Mouse (Mus musculus): ENCODE data around the gene Fry. TPM values are rescaled to one million over a fixed set of nuclear protein-coding genes. Genes with fewer than 3 reads are reported as not detected.
"Not testable (repeated sequence)": the region's sequence is repeated elsewhere in the genome, so short reads cannot be mapped to it uniquely, and the experiment has no call there.

The Fry gene
- total RNA-seq, 2 experiments from 2014 or later, result 17.8 to 21.1 TPM

DNA sequence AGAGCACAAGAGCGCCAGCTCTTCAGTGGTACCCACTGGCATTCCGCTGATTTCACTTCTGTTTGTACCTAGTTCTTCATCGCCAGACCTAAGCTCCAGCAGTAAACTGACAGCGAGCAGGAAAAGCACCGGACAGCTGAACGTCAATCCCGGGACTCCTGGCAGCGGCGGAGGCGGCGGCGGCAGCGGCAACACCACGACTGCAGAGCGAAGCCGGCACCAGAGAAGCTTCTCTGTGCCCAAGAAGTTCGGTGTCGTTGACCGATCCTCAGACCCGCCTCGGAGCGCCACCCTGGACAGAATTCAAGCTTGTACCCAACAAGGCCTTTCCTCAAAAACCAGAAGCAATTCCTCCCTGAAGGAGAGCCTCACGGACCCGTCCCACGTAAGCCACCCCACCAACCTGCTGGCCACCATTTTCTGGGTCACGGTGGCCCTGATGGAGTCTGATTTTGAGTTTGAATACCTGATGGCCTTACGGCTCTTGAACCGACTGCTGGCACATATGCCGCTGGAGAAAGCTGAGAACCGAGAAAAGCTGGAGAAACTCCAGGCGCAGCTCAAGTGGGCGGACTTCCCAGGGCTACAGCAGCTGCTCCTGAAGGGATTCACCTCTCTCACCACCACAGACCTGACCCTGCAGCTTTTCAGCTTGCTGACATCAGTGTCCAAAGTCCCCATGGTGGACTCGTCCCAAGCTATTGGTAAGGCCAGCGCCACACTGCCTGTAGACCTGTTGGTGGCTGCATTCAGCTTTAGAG, 318.4 kb downstream of the Fry start:
- no peak for ATAC-seq (replicated peaks; ENCODE audit: poor library complexity)

DNA sequence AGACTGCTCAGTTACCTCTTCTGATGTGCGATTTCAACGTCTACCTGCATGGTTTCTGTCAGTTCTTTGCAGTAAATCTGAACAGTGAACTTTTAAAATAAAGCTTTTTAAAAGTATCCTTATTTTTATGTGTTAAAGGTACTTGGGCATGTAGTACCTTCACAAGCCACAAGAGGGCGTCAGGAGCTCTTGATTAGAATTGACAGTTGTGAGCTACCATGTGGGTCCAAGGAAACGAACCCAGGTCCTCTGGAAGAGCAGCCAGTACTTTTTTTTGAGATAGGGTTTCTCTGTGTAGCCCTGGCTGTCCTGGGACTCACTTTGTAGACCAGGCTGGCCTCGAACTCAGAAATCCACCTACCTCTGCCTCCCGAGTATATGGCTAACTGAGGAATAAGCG, 323.2 kb downstream of the Fry start:
- ATAC-seq (replicated peaks; ENCODE audit: poor library complexity), result peak; percentile 93

DNA sequence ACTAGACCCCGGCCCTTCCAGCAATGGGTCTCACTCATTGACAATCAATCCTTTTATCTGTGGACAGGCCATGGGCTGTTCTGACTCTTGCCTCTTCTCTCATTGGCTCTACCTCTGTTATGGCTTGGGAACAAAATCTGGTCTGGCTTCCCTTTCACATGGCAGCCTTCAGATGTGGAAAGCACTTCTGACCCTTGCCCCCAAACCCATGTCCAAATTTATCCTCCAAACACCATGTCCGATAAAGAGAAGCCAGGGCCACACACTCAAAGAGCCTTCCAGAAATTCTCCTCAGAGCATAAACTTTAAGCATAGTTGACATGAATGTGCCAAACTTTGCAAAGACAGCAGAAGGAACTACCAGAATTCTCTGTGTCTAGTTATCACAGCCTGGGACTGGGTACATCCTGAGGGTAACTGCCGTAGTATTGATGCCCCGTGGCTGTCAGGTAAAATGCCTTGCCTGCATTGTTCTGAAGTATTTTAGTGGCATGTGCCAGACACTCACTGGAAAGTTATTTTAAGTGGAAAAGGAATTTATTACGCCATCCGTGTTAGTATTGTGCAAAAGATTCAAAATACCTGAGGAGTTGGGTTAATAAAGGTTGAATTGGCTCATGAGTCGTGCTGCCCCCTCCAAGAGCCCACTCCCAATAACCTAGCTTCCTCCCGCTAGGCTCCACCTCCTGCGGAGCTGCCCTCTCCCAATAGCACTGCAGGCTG, 333.0 kb downstream of the Fry start:
- ATAC-seq (replicated peaks; ENCODE audit: poor library complexity), result no peak

DNA sequence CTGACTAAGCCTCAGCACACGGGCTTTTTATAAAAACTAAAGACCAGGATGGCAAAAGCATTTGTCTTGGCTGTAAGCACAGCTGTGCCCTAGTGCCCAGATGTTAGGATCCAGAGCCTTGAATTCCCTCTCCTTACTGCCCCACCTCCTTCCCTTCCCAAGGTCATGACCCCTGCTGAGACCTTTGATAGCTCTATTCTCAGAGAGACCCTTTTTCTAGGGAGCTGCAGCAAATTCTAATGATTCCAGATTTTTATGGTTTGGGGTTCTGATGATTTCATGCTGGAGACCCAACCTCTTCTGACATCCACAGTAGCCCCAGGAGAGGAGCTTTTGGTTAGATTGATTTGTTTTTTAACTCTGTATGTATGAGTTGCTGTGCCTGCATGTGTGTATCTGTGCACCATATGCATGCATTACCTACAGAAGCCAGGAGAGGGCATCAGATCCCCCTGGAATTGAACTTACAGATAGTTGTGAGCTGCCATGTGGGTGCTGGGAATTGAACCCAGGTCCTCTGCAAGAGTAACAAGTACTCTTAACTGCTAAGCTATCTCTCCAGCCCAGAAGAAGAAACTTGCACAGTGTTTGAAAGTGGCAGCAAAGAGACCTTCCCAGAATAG, 333.7 kb downstream of the Fry start:
- ATAC-seq (replicated peaks; ENCODE audit: poor library complexity), result no peak

DNA sequence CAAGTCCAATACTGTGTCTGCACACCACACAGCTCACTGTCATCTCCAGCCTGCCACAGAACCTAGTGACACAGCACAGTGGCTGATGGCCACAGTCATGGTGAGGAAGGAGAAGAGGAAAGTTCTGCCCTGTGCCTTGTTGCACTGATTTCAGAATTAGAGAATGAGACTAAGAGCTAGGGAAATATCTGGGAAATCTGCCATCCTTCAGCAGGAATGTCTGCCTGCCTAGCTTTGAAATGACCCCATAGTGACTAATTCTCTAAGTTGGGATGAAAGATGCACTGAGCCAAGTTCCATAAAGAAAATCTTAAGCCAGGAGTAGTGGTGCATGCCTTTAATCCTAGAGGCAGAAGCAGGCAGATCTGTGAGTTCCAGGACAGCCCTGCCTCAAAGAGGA, 334.2 kb downstream of the Fry start:
- no peak for ATAC-seq (replicated peaks; ENCODE audit: poor library complexity)

DNA sequence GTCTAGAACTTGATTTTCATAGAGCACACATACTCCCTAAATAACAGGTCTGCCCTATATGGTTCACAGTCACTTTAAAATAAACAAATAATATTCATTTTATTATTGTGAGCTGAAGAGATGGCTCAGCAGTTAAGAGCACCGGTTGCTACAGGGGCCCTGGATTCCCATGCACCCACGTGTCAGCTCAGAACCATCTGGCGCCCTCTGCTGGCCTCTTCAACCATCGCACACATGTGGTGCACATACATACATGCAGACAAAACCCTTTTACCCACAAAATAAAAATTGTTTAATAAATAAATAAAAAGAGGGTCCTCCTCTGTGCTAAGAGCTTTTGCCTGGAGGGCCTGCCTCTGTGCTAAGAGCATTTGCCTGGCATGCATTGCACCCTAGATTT, 335.0 kb downstream of the Fry start:
- no peak; the same call in 1 of the 2 replicates for ATAC-seq (replicated peaks; ENCODE audit: poor library complexity)

DNA sequence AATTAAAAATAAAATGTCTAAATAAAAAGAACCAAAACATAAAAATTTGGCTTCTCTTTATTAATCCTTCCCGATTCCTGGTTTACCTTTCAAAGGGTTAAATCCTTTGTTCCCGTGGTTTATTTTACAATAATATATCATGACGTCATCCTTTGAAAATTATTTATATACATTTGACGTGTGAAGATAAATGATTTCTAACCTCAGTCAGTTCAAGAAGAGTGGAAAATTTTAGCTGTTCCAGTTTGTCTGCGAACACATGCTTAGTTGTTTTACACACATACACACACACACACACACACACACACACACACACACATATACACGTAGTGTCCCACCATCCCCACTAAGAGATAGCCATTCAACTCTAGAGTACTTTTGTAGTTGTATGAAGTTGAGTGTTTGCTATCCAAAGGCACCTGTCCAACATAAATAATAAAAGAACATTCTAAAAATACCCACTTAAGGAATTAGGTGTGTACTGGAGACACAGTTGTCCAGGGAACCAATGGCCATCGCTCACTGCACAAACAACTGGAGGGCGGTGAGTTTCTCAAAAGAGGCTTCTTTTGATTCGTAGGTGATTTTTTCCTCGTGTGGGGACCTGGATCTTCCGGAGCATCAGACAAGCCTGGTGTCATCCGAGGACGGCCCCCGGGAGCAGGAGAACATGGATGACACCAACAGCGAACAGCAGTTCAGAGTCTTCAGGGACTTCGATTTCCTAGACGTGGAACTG, 338.9 kb downstream of the Fry start:
- ATAC-seq (replicated peaks; ENCODE audit: poor library complexity), result no peak

DNA sequence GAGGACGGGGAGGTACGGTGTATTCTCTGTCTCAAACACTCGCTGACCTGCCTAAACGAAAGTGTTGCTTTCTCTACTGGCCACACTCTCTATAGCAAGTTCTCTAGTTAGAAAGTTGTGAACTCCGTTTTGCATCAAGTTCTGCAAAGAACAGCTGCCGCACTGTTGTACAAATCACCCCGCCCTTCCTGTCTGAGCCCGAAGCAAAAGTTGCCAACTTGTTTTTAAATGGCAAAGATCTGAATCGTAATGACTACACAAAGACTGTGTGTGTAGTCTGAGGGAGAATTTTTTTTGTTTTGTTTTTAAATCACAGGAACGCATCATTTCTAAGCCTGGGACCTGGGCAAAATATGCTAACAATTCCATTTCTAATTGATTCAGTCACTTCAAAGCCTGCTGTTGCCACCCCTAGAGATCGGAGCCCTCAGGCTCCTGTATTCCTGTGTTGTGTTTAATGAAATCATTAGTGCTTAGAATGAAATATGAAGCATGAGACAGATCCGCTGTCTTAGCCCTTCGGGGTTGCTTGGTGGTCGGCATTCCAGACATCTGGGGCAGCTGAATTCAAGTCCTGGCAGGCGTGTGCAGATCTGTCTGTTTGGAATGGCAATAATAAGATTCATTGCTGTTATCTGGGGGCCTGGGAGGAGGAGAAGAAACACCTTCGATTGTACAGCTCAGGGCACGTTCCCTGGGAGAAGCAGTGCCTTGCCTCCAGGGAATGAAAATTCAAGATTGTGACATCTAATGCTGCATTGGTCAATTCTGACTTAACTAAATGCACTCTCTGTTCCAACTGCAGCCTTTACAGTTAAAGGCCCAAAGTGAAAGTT, 339.7 kb downstream of the Fry start:
- no peak for ATAC-seq (replicated peaks; ENCODE audit: poor library complexity)

DNA sequence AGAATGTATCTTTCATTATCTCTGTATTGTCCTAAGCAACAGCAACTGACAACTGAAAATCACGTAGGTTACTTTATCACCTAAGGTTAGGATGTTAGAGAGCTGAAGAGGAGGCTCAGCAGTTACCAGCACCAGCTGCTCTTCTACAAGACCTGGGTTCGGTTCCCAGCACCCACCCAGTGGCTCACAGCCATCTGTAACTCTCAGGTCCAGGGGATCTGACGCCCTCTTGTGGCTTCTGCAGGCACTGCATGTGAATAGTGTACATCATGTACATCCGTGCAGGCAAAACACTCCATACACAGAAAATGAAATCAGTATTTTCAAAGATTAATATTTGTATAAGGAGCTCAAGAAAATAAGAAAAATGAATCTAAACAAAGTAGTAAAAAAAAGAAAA, 341.4 kb downstream of the Fry start:
- ATAC-seq (replicated peaks; ENCODE audit: poor library complexity), result 0 out of 2 replicates have a peak, but pooled peaks have one; percentile 21

DNA sequence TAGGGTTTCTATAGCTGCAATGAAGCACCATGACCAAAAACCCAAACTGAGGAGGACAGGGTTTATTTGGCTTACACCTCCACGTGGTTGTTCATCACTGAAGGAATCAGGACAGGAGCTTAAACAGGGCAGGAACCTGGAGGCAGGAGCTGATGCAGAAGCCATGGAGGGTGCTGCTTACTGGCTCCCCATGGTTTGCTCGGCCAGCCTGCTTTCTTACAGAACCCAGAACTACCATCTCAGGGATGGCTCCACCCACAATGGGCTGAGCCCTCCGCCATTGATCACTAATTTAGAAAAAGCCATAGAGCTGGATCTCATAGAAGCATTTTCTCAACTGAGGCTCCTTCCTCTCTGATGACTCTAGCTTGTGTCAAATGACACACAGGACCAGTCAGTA, 346.3 kb downstream of the Fry start:
- 0 out of 2 replicates have a peak, but pooled peaks have one; percentile 0 for ATAC-seq (replicated peaks; ENCODE audit: poor library complexity)

DNA sequence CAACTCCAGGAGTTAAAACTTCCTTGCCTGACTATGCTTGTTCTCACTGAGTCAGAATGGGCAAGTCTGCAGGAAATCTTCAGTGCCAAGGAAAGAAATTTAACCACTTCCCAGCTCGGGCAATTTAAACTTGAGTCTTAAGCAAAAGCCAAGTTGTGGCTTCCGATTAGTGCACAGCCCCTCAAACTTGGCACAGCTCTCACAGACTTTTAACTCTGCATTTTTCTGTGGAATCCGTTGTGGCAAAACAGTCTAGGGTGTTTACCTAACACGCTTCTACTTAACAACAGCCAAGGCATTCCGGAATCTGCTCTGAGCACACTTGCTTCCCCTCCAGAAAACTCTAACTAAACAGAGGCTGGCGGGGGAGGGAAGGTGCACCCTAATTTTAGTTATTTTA, 346.8 kb downstream of the Fry start:
- peak; percentile 27 for ATAC-seq (replicated peaks; ENCODE audit: poor library complexity)

DNA sequence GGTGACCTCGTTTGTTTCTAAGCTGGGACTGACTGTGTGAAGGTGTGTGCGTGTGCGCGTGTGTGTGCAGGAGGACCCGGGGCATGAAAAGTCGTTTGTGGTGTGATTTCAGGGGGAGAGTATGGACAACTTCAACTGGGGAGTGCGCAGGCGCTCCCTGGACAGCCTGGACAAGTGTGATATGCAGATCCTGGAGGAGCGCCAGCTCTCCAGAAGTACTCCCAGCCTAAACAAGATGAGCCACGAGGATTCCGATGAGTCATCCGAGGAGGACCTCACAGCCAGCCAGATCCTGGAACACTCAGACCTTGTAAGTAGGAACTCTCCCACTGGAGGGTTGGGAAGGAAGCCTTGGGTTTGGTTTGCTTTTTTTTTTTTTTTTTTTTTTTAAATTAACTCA, 347.7 kb downstream of the Fry start:
- ATAC-seq (replicated peaks; ENCODE audit: poor library complexity), result peak; percentile 56

DNA sequence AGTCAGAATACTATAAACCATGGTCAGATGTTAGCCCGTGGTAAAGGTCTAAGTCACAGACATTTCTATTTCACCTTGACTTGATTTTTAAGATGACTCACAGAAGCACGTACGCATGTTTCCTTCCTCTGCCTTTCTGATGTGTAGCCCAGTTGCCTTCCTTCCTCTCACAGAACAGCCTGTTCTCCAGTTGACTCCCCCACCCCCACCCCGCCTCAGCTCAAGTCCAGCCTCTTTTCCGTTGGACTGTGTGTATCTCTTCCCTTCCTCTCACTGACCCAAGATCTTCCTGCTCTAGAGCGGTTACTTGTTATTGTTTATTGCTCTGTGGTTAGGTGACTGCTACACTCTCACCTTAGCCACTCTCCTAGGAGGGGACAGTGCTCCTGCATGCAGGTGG, 350.0 kb downstream of the Fry start:
- peak; percentile 69 for ATAC-seq (replicated peaks; ENCODE audit: poor library complexity)

DNA sequence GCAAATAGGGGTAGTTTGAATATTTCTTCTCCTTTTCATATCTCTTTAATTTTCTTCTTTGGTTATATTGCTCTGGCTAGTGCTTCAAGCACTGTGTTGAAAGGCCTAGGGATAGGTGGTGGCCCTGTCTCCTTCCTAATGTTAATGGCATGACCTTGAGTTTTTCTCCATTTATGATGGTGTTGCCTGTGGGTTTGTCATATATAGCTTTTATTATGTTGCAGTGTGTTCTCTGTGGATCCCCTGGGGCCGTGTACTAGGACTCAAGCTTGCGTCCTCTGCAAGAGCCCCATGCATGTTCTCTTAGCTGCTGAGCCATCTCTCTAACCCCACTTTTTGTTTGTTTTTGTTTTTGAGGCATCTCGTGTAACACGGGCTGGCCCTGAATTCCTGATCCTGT, 358.9 kb downstream of the Fry start:
- ATAC-seq (replicated peaks; ENCODE audit: poor library complexity), result no peak

DNA sequence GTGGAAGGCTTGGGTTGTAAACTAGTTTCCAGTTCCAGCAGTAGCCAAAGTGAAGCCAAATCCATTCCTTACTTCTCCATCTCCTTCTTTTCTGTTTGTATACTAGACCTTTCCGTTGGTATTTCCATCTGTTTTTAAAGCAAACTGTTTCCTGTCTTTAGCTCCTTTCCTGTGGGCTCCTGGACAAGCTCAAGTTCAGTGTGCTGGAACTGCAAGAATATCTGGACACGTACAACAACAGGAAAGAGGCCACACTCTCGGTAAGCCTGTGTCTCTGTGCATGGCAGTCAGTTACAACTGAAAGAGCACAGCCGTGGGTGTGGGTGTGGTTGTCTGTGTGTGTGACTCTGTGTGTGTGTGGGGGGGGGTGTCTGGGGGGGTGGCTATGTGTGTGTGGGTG, 360.2 kb downstream of the Fry start:
- peak; percentile 20; the same call in 1 of the 2 replicates for ATAC-seq (replicated peaks; ENCODE audit: poor library complexity)

DNA sequence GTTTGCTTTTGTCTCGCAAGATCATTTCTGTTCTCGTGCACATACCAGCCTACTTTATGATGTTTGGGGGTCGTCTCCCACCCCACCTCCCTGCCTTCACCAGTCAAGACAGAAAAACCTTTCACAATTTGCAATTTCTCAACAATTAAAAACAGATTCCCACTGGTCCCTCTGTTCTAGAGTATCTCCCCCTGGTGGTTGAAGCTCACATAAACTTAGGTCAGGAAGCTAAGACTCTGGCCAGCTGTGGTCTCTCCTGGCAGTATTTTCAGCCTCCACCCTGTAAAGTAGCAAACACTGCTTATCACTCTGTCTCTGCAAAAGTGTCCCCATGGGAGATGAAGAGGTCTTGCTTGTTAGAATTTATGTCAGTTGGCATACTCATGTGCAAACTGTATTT, 366.8 kb downstream of the Fry start:
- peak; percentile 95 for ATAC-seq (replicated peaks; ENCODE audit: poor library complexity)

DNA sequence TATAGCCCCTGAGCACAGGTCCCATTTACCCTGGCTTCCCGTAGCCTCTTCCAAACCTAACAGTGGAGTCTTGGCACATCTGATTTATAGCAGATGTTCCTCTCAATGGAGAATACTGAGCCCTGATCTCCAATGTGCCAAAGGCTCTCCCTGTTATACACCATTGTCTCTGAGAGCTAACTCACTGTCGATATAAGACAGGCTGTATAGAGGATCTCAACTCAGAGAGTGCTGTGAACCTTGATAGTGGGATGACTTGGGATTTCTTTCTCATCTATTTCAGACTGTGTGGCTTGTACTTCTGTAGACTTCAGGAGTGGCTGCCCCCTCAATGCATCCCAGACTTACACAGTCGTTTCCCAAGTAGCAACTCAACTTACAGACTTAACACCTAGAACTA, 371.8 kb downstream of the Fry start:
- no peak for ATAC-seq (replicated peaks; ENCODE audit: poor library complexity)

DNA sequence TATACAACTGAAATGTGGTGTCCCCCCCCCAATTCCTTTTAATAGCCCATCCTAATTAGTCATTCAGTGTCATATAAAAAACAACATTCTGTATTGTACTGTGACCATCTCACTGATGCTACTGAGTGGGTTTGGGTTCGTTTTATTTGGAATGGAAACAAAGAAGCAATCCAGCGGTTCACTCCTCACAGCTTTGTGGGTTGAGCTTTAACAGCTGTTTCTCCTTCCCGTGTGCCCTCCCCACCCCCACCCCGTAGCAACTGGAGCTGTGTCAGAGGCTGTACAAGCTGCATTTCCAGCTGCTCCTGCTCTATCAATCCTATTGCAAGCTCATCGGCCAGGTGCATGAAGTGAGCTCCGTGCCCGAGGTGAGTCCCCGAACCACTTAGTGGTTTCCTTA, 372.4 kb downstream of the Fry start:
- no peak for ATAC-seq (replicated peaks; ENCODE audit: poor library complexity)

DNA sequence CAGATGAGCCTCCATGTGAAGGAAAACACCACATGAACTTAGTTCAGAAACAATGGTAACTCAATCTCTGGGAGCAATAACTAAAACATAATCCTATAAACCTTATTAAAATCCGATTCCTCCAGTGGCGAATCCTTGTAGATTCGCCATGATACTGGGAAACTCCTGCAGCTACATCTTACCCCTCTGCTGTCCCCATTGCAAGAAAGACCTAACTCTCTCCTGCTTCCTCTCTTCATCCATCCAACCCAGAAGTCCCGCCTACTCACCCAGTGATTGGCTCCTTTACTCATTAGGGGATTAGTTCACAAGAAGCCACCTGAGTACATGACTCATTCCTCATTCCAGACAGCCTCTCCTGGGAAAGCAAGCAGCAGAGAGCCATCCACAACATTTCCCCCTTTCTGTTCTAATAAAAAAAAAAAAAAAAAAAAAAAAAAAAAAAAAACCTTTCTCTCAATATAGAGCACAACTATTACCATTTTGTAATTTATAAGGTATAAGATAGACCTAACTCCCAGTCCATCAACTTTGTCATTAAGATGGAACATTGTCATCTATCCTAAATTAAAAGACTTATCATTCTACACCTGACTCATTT, 373.2 kb downstream of the Fry start:
- not testable (repeated sequence) for ATAC-seq (replicated peaks; ENCODE audit: poor library complexity)

DNA sequence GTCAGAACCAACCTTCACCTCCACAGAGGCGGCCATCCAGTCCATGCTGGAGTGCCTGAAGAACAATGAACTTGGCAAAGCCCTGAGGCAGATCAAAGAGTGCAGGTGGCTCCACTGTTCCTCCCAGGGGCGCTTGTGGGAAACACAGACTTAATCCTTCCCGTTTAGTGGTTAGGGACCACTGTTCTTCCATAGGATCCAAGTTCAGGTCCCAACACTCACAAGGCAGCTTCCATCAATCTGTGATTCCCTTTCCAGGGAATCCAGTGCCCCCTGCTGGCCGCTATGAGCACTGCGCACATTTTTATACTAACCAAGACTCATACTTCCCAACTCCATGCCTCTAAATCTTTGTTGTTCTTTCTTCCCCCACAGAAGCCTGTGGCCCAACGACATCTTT, 377.3 kb downstream of the Fry start:
- peak; percentile 92 for ATAC-seq (replicated peaks; ENCODE audit: poor library complexity)
